Mouse (Mus musculus): ENCODE data around the gene Yipf1. TPM values are rescaled to one million over a fixed set of nuclear protein-coding genes. Genes with fewer than 3 reads are reported as not detected.
"Not testable (repeated sequence)": the region's sequence is repeated elsewhere in the genome, so short reads cannot be mapped to it uniquely, and the experiment has no call there.

Gene Yipf1
- total RNA-seq, 2 experiments from 2014 or later, result 44.6 to 47.8 TPM

GRCm38 (mm10) chr4:107360457-107361145 lies 46.4 kb downstream of the Yipf1 start:
- intact Hi-C loops (cut with DNase I), result no loop called here
- DNase-seq (ENCODE audit: extremely low spot score in 1 of 2, low spot score in 2 of 2), result no peak

- intact Hi-C loops (cut with DNase I), result no loop called here
These were observed 48.6 kb downstream of the Yipf1 start for GRCm38 (mm10) chr4:107362755-107363154.

GRCm38 (mm10) chr4:107363573-107363972 lies 49.4 kb downstream of the Yipf1 start:
- DNase-seq (ENCODE audit: extremely low spot score in 1 of 2, low spot score in 2 of 2), result no peak
- intact Hi-C loops (cut with DNase I), result no loop called here

More at GRCm38 (mm10) chr4:107362755-107363154, 48.6 kb downstream of the Yipf1 start:
- DNase-seq (ENCODE audit: extremely low spot score in 1 of 2, low spot score in 2 of 2), result no peak

GRCm38 (mm10) chr4:107364190-107364639 lies 50.1 kb downstream of the Yipf1 start:
- no peak for DNase-seq (ENCODE audit: extremely low spot score in 1 of 2, low spot score in 2 of 2)

GRCm38 (mm10) chr4:107366408-107366807 lies 52.2 kb downstream of the Yipf1 start:
- intact Hi-C loops (cut with DNase I), result not testable (repeated sequence)

More at GRCm38 (mm10) chr4:107364190-107364639, 50.1 kb downstream of the Yipf1 start:
- intact Hi-C loops (cut with DNase I), result no loop called here

GRCm38 (mm10) chr4:107367567-107368314 lies 53.6 kb downstream of the Yipf1 start, which contains the start of gene Ndc1:
Ndc1 (plus strand) TSS chr4:107367784.
- intact Hi-C loops (cut with DNase I), result no loop called here
- peak; percentile 76 to 90 for DNase-seq (ENCODE audit: extremely low spot score in 1 of 2, low spot score in 2 of 2)

More at GRCm38 (mm10) chr4:107366408-107366807, 52.2 kb downstream of the Yipf1 start:
- DNase-seq (ENCODE audit: extremely low spot score in 1 of 2, low spot score in 2 of 2), result not testable (repeated sequence)

GRCm38 (mm10) chr4:107372304-107372703 lies 58.1 kb downstream of the Yipf1 start:
- no peak for DNase-seq (ENCODE audit: extremely low spot score in 1 of 2, low spot score in 2 of 2)
- intact Hi-C loops (cut with DNase I), result loop anchor here (5.0 kb wide), 1 partner anchor 280 kb away; no protein-coding TSS in a partner anchor

GRCm38 (mm10) chr4:107374677-107375076 lies 60.5 kb downstream of the Yipf1 start:
- intact Hi-C loops (cut with DNase I), result loop anchor here (5.0 kb wide), 1 partner anchor 278 kb away; no protein-coding TSS in a partner anchor
- no peak for DNase-seq (ENCODE audit: extremely low spot score in 1 of 2, low spot score in 2 of 2)

GRCm38 (mm10) chr4:107378954-107379353 lies 64.8 kb downstream of the Yipf1 start:
- intact Hi-C loops (cut with DNase I), result no loop called here

GRCm38 (mm10) chr4:107380871-107381270 lies 66.7 kb downstream of the Yipf1 start:
- intact Hi-C loops (cut with DNase I), result no loop called here
- no peak for DNase-seq (ENCODE audit: extremely low spot score in 1 of 2, low spot score in 2 of 2)

More at GRCm38 (mm10) chr4:107378954-107379353, 64.8 kb downstream of the Yipf1 start:
- DNase-seq (ENCODE audit: extremely low spot score in 1 of 2, low spot score in 2 of 2), result no peak

GRCm38 (mm10) chr4:107387038-107387437 lies 72.9 kb downstream of the Yipf1 start:
- peak in 1 of 2 experiments; percentile 30 for DNase-seq (ENCODE audit: extremely low spot score in 1 of 2, low spot score in 2 of 2)
- intact Hi-C loops (cut with DNase I), result no loop called here

GRCm38 (mm10) chr4:107387465-107387864 lies 73.3 kb downstream of the Yipf1 start:
- DNase-seq (ENCODE audit: extremely low spot score in 1 of 2, low spot score in 2 of 2), result no peak
- intact Hi-C loops (cut with DNase I), result no loop called here

GRCm38 (mm10) chr4:107388291-107388690 lies 74.1 kb downstream of the Yipf1 start:
- intact Hi-C loops (cut with DNase I), result no loop called here
- DNase-seq (ENCODE audit: extremely low spot score in 1 of 2, low spot score in 2 of 2), result no peak

- intact Hi-C loops (cut with DNase I), result no loop called here
- DNase-seq (ENCODE audit: extremely low spot score in 1 of 2, low spot score in 2 of 2), result no peak
These were observed 75.2 kb downstream of the Yipf1 start for GRCm38 (mm10) chr4:107389345-107389744.

GRCm38 (mm10) chr4:107393771-107394170 lies 79.6 kb downstream of the Yipf1 start:
- intact Hi-C loops (cut with DNase I), result no loop called here
- DNase-seq (ENCODE audit: extremely low spot score in 1 of 2, low spot score in 2 of 2), result no peak

Other genes with a start within 250 kb of the Yipf1 start
- 10 to 100 TPM; 64.0 to 67.7 TPM for gene Mrpl37, start 247.5 kb upstream of the Yipf1 start, total RNA-seq (2021)
- gene Cyb5rl, start 247.4 kb upstream of the Yipf1 start, total RNA-seq (2021), result 1 to 10 TPM; 9.0 to 9.7 TPM
- not detected for gene Cdcp2, start 217.5 kb upstream of the Yipf1 start, total RNA-seq (2021)
- gene Tmem59, start 136.0 kb upstream of the Yipf1 start, total RNA-seq (2021), result 100 to 1,000 TPM; 168 to 176 TPM
- gene Tceanc2, start 135.2 kb upstream of the Yipf1 start, total RNA-seq (2021), result 10 to 100 TPM; 18.5 to 22.0 TPM
- gene Ldlrad1, start 105.2 kb upstream of the Yipf1 start, total RNA-seq (2021), result not detected
- gene Lrrc42, start 60.8 kb upstream of the Yipf1 start, total RNA-seq (2021), result 10 to 100 TPM; 33.9 to 38.2 TPM
- gene Hspb11, start 60.8 kb upstream of the Yipf1 start, total RNA-seq (2021), result 10 to 100 TPM; 16.8 to 22.4 TPM
- not detected for gene Dio1, start 7.2 kb upstream of the Yipf1 start, total RNA-seq (2021)
- gene Ndc1, start 53.4 kb downstream of the Yipf1 start, total RNA-seq (2021), result 10 to 100 TPM; 18.3 to 20.2 TPM
- 1 to 10 TPM; 1.4 to 2.3 TPM for gene Glis1, start 120.2 kb downstream of the Yipf1 start, total RNA-seq (2021)